Mouse (Mus musculus) T-helper 17 cell (primary cell): ENCODE measurements around the gene Rnase1.
"Not testable (repeated sequence)": the region's sequence is repeated elsewhere in the genome, so short reads cannot be mapped to it uniquely, and the experiment has no call there.

Source experiments
- in situ Hi-C, 2 experiments: fragments of 300-600 bp; cut with MboI, MseI; formaldehyde crosslinking; loops; 1 replicate in 1 of 2; 2 replicates in 1 of 2; pipeline ENCODE4 v1.15.1; 2025; ENCODE audit warnings: high pct_unique_total_duplicates in 2 of 2

Gene Rnase1

GRCm38 (mm10) chr14:51146685-51147084, at the start of gene Rnase1:
TSS of gene Rnase1 (minus strand) at chr14:51146785.
- in situ Hi-C loops = no loop called here

GRCm38 (mm10) chr14:51195681-51196080, 49.1 kb upstream of the Rnase1 start:
- in situ Hi-C loops = no loop called here

- in situ Hi-C loops = not testable (repeated sequence)
These were observed 34.5 kb upstream of the Rnase1 start for GRCm38 (mm10) chr14:51181051-51181450.

GRCm38 (mm10) chr14:51173843-51174242, 27.3 kb upstream of the Rnase1 start:
- in situ Hi-C loops = no loop called here

- in situ Hi-C loops = not testable (repeated sequence)
These were observed 26.4 kb upstream of the Rnase1 start for GRCm38 (mm10) chr14:51172947-51173346.

- in situ Hi-C loops = not testable (repeated sequence)
These were observed 25.7 kb upstream of the Rnase1 start for GRCm38 (mm10) chr14:51172095-51172865.

- in situ Hi-C loops = no loop called here
These were observed 19.5 kb upstream of the Rnase1 start for GRCm38 (mm10) chr14:51166068-51166467.

GRCm38 (mm10) chr14:51165435-51165834, 18.9 kb upstream of the Rnase1 start:
- in situ Hi-C loops = no loop called here

GRCm38 (mm10) chr14:51163323-51163722, 16.7 kb upstream of the Rnase1 start:
- in situ Hi-C loops = not testable (repeated sequence)

- in situ Hi-C loops = not testable (repeated sequence)
These were observed 15.4 kb upstream of the Rnase1 start, which contains the start of gene Rnase2b for GRCm38 (mm10) chr14:51161976-51162375. TSS of gene Rnase2b (plus strand) at chr14:51162260.

GRCm38 (mm10) chr14:51157072-51157471, 10.5 kb upstream of the Rnase1 start:
- in situ Hi-C loops = no loop called here

- in situ Hi-C loops = no loop called here
These were observed 10.1 kb upstream of the Rnase1 start for GRCm38 (mm10) chr14:51156736-51157068.

- in situ Hi-C loops = no loop called here
These were observed 9.6 kb upstream of the Rnase1 start for GRCm38 (mm10) chr14:51156056-51156735.

GRCm38 (mm10) chr14:51152249-51152870, 5.8 kb upstream of the Rnase1 start:
- in situ Hi-C loops = no loop called here

GRCm38 (mm10) chr14:51150206-51150831, 3.7 kb upstream of the Rnase1 start:
- in situ Hi-C loops = no loop called here

- in situ Hi-C loops = no loop called here
These were observed 2.6 kb upstream of the Rnase1 start for GRCm38 (mm10) chr14:51149164-51149563.

GRCm38 (mm10) chr14:51148006-51148405, 1.4 kb upstream of the Rnase1 start:
- in situ Hi-C loops = no loop called here

- in situ Hi-C loops = no loop called here
These were observed 1.1 kb downstream of the Rnase1 start for GRCm38 (mm10) chr14:51145521-51145920.

GRCm38 (mm10) chr14:51144451-51144850, 2.1 kb downstream of the Rnase1 start:
- in situ Hi-C loops = no loop called here

GRCm38 (mm10) chr14:51143937-51144336, 2.6 kb downstream of the Rnase1 start:
- in situ Hi-C loops = no loop called here

GRCm38 (mm10) chr14:51143287-51143686, 3.3 kb downstream of the Rnase1 start:
- in situ Hi-C loops = no loop called here

- in situ Hi-C loops = no loop called here
These were observed 4.0 kb downstream of the Rnase1 start for GRCm38 (mm10) chr14:51142568-51142967.
